In genomic region chr9:50552206-50552605, GRCm38 (mm10) we compare ENCODE assay signal across 36 mouse cellular contexts. TPM values are rescaled to one million over a fixed set of nuclear protein-coding genes. Genes with fewer than 3 reads are reported as not detected.
DNase-seq lines count a peak whose midpoint lies in the region; ATAC-seq lines count a peak whose summit lies in the region.
"Had no signal": no experiment of that assay in that cellular context is flagged by ENCODE, and none has a peak within 500 bp of the region (broad histone marks: within the 10 kb centered on the region; RNA-seq: fewer than 3 reads in every experiment).

No protein-coding gene starts in this region.

- no peak overlapping the region for H3K9ac ChIP-seq in hindbrain, embryonic 16.5 days (ENCODE audit: low read depth, low read length)
- no peak overlapping the region for H3K9ac ChIP-seq in forebrain, embryonic 12.5 days
- H3K9ac ChIP-seq: heart, embryonic 12.5 days; heart, embryonic 15.5 days; hindbrain, embryonic 13.5 days had no signal

- no peaks in the 10 kb centered on the region for H3K9me3 ChIP-seq in hindbrain, embryonic 16.5 days (ENCODE audit: control insufficient read depth, low read length)
- no peaks in the 10 kb centered on the region for H3K9me3 ChIP-seq in forebrain, embryonic 12.5 days
- H3K9me3 ChIP-seq: forebrain, embryonic 10.5 days; G1E; heart, embryonic 12.5 days; heart, embryonic 15.5 days; hindbrain, embryonic 10.5 days; hindbrain, embryonic 13.5 days had no signal

- DNase-seq in 416B (ENCODE audit: low read depth) (peak; percentile 37), MEL-GATA-1-ER (ENCODE audit: extremely low read depth, low read depth) (peak; percentile 44)
- no peak for DNase-seq in layer of hippocampus, postnatal 25 days (ENCODE audit: extremely low spot score in 1 of 2, low spot score in 1 of 2)
- no peak for DNase-seq in embryo, embryonic 10 days (ENCODE audit: low spot score)
- DNase-seq: adrenal gland, postnatal 10 days; adrenal gland, postnatal 36 days; cerebellum, adult 11 months; cerebellum, adult 2 months; cerebellum, adult 9-11 months; cerebellum, postnatal 25 days; gastrocnemius, postnatal 10 days; heart, adult 18-20 months; heart, postnatal 10 days; heart, postnatal 36 days; kidney, adult 18-20 months had no signal

- H3K27me3 ChIP-seq in hindbrain, embryonic 16.5 days (replicated peaks; ENCODE audit: control insufficient read depth, insufficient read depth, low read length) = no peaks in the 10 kb centered on the region
- no peaks in the 10 kb centered on the region for H3K27me3 ChIP-seq in forebrain, embryonic 12.5 days
- H3K27me3 ChIP-seq: heart, embryonic 12.5 days; heart, embryonic 15.5 days; hindbrain, embryonic 13.5 days had no signal

- peaks cover 6% of the 10 kb centered on the region for H3K4me1 ChIP-seq in hindbrain, embryonic 16.5 days (ENCODE audit: control insufficient read depth, insufficient read depth, low read depth, low read length)
- peaks cover 16% of the 10 kb centered on the region for H3K4me1 ChIP-seq in forebrain, embryonic 12.5 days

- no peak overlapping the region for H3K27ac ChIP-seq in hindbrain, embryonic 16.5 days (ENCODE audit: low read depth, low read length)
- H3K27ac ChIP-seq in forebrain, embryonic 12.5 days = no peak overlapping the region
- H3K27ac ChIP-seq: forebrain, embryonic 10.5 days; heart, embryonic 15.5 days; hindbrain, embryonic 10.5 days; hindbrain, embryonic 13.5 days; hindbrain, postnatal 0 days had no signal

- no peak overlapping the region for H3K4me2 ChIP-seq in hindbrain, embryonic 16.5 days (ENCODE audit: low read length)
- H3K4me2 ChIP-seq in forebrain, embryonic 12.5 days = no peak overlapping the region
- H3K4me2 ChIP-seq: heart, embryonic 12.5 days; heart, embryonic 15.5 days; hindbrain, embryonic 13.5 days had no signal

- 82% methylated on average over 5 of the region's 5 CpGs for WGBS in hindbrain, embryonic 16.5 days
- WGBS in forebrain, embryonic 12.5 days = 85% methylated on average over 5 of the region's 5 CpGs

- 0 out of 2 replicates have a peak, but pooled peaks have one; percentile 39 for ATAC-seq in common myeloid progenitor, adult 5-6 weeks (replicated peaks; ENCODE audit: low read depth, poor library complexity, severe bottlenecking)
- peak; percentile 55 for ATAC-seq in megakaryocyte, adult 5-6 weeks (ENCODE audit: poor library complexity, severe bottlenecking)
- ATAC-seq in hindbrain, embryonic 16.5 days = no peak
- no peak for ATAC-seq in forebrain, embryonic 12.5 days (ENCODE audit: low FRiP score)
- ATAC-seq: forebrain, embryonic 14.5 days; hindbrain, postnatal 0 days; inflammation-experienced regulatory T-cells, adult 6 months; intestine, embryonic 16.5 days; Patski had no signal

- no peaks in the 10 kb centered on the region for H3K36me3 ChIP-seq in hindbrain, embryonic 16.5 days (ENCODE audit: control insufficient read depth, insufficient read depth, low read length)
- no peaks in the 10 kb centered on the region for H3K36me3 ChIP-seq in forebrain, embryonic 12.5 days (replicated peaks)
- H3K36me3 ChIP-seq: forebrain, embryonic 10.5 days; G1E; heart, embryonic 12.5 days; heart, embryonic 15.5 days; hindbrain, embryonic 10.5 days; hindbrain, embryonic 13.5 days had no signal

- H3K4me3 ChIP-seq in hindbrain, embryonic 16.5 days (ENCODE audit: low read length) = no peak overlapping the region
- H3K4me3 ChIP-seq in forebrain, embryonic 12.5 days (replicated peaks) = no peak overlapping the region
- H3K4me3 ChIP-seq: forebrain, embryonic 10.5 days; heart, embryonic 12.5 days; heart, embryonic 15.5 days; hindbrain, embryonic 10.5 days; hindbrain, embryonic 13.5 days had no signal

RNA-seq across cellular contexts. Expression of gene Il18, which starts 2.4 kb away (rescaled TPM):
- 4.4 and 7.5 TPM in 2 replicates for total RNA-seq in common myeloid progenitor, adult 5-6 weeks (2017)
- total RNA-seq in megakaryocyte, adult 5-6 weeks (2015) = 9.9 and 20.1 TPM in 2 replicates
- 10.2 and 14.5 TPM in 2 replicates for total RNA-seq in megakaryocyte, adult 5-6 weeks (2017)
- total RNA-seq in layer of hippocampus, postnatal 25 days (2021) = 10 to 100 TPM; 24.3 to 25.4 TPM
- 19.3 and 21.9 TPM in 2 replicates for polyA plus RNA-seq in hindbrain, embryonic 16.5 days (2015; fragmentation: Nextera tagmentation; extraction: Ambion mirVana)
- polyA plus RNA-seq in forebrain, embryonic 12.5 days (2016; fragmentation: Nextera tagmentation; extraction: Ambion mirVana) = 12.3 and 16.1 TPM in 2 replicates
- total RNA-seq: G1E had no signal
- polyA plus RNA-seq: G1E had no signal

RNA-seq across cellular contexts. Expression of gene Bco2, which starts 2.8 kb away (rescaled TPM):
- not detected in 2 replicates for total RNA-seq in common myeloid progenitor, adult 5-6 weeks (2017)
- 0.39 and 0.49 TPM in 2 replicates for total RNA-seq in megakaryocyte, adult 5-6 weeks (2015)
- total RNA-seq in megakaryocyte, adult 5-6 weeks (2017) = 0.85 and 1.6 TPM in 2 replicates
- 1 to 10 TPM; 3.5 to 3.8 TPM for total RNA-seq in layer of hippocampus, postnatal 25 days (2021)
- 0.59 and 0.64 TPM in 2 replicates for polyA plus RNA-seq in hindbrain, embryonic 16.5 days (2015; fragmentation: Nextera tagmentation; extraction: Ambion mirVana)
- 0.46 and 0.56 TPM in 2 replicates for polyA plus RNA-seq in forebrain, embryonic 12.5 days (2016; fragmentation: Nextera tagmentation; extraction: Ambion mirVana)
- polyA plus RNA-seq: G1E had no signal

RNA-seq across cellular contexts. Expression of gene Tex12, which starts 8.9 kb away (rescaled TPM):
- total RNA-seq in common myeloid progenitor, adult 5-6 weeks (2017) = not detected in 2 replicates
- total RNA-seq in megakaryocyte, adult 5-6 weeks (2015) = not detected in 2 replicates
- not detected in 2 replicates for total RNA-seq in megakaryocyte, adult 5-6 weeks (2017)
- total RNA-seq in layer of hippocampus, postnatal 25 days (2021) = not detected
- polyA plus RNA-seq in hindbrain, embryonic 16.5 days (2015; fragmentation: Nextera tagmentation; extraction: Ambion mirVana) = 0.34 and 0.36 TPM in 2 replicates
- polyA plus RNA-seq in forebrain, embryonic 12.5 days (2016; fragmentation: Nextera tagmentation; extraction: Ambion mirVana) = 0.32 and 0.33 TPM in 2 replicates
- total RNA-seq: adrenal gland, adult 18-20 months; adrenal gland, postnatal 10 days; adrenal gland, postnatal 36 days; G1E; gastrocnemius, adult 18-20 months; gastrocnemius, postnatal 10 days; gastrocnemius, postnatal 4 days; heart, adult 18-20 months; heart, postnatal 10 days; heart, postnatal 36 days; hindbrain, postnatal 0 days had no signal
- polyA plus RNA-seq: cerebellum, adult 2 months; cortical plate, adult 2 months; embryonic facial prominence, embryonic 11.5 days; embryonic facial prominence, embryonic 14.5 days; forebrain, embryonic 10.5 days; forebrain, embryonic 14.5 days; G1E; heart, embryonic 12.5 days; heart, embryonic 15.5 days; inflammation-experienced regulatory T-cells, adult 6 months; intestine, embryonic 16.5 days; Patski had no signal

RNA-seq across cellular contexts. Expression of gene Pts, which starts 23.7 kb away (rescaled TPM):
- total RNA-seq in common myeloid progenitor, adult 5-6 weeks (2017) = 73.1 and 89.3 TPM in 2 replicates
- 97.1 and 106 TPM in 2 replicates for total RNA-seq in megakaryocyte, adult 5-6 weeks (2015)
- total RNA-seq in megakaryocyte, adult 5-6 weeks (2017) = 61.2 and 67.4 TPM in 2 replicates
- total RNA-seq in layer of hippocampus, postnatal 25 days (2021) = 10 to 100 TPM; 36.0 to 39.8 TPM
- polyA plus RNA-seq in hindbrain, embryonic 16.5 days (2015; fragmentation: Nextera tagmentation; extraction: Ambion mirVana) = 95.6 and 113 TPM in 2 replicates
- 95.4 and 96.2 TPM in 2 replicates for polyA plus RNA-seq in forebrain, embryonic 12.5 days (2016; fragmentation: Nextera tagmentation; extraction: Ambion mirVana)

RNA-seq across cellular contexts. Expression of gene Sdhd, which starts 51.4 kb away (rescaled TPM):
- 172 and 173 TPM in 2 replicates for total RNA-seq in common myeloid progenitor, adult 5-6 weeks (2017)
- total RNA-seq in megakaryocyte, adult 5-6 weeks (2015) = 165 and 185 TPM in 2 replicates
- total RNA-seq in megakaryocyte, adult 5-6 weeks (2017) = 130 and 132 TPM in 2 replicates
- total RNA-seq in layer of hippocampus, postnatal 25 days (2021) = 100 to 1,000 TPM; 117 to 132 TPM
- 283 and 319 TPM in 2 replicates for polyA plus RNA-seq in hindbrain, embryonic 16.5 days (2015; fragmentation: Nextera tagmentation; extraction: Ambion mirVana)
- 219 and 221 TPM in 2 replicates for polyA plus RNA-seq in forebrain, embryonic 12.5 days (2016; fragmentation: Nextera tagmentation; extraction: Ambion mirVana)

Comparison
In these comparisons a context has a peak if more than half of its experiments do, and no peak if none do; other contexts are left out.
1. DNase-seq: peak in 416B (single experiment) and MEL-GATA-1-ER (single experiment); none in layer of hippocampus, postnatal 25 days (0 of 2) and embryo, embryonic 10 days (single experiment).
2. ATAC-seq: peak in common myeloid progenitor, adult 5-6 weeks (single experiment) and megakaryocyte, adult 5-6 weeks (single experiment); none in hindbrain, embryonic 16.5 days (single experiment) and forebrain, embryonic 12.5 days (single experiment).